Mouse (Mus musculus) neural tube, embryonic 15.5 days (tissue): Measurements from ENCODE around the gene Hipk2. TPM values are rescaled to one million over a fixed set of nuclear protein-coding genes. Genes with fewer than 3 reads are reported as not detected.
A peak's percentile ranks its signal among the peaks of the same experiment; 100 is the strongest.

Source experiments
- ATAC-seq: fragments of 200-750 bp; cut with Nextera tagmentation; 2 replicates; pipeline ENCODE4 v1.8.0; 2017; ENCODE audit warnings: mild to moderate bottlenecking, moderate TSS enrichment, moderate library complexity; ENCODE audit not compliant: low FRiP score
- H3K27ac ChIP-seq: fragments of 300-500 bp; sonication (generic); replicated peaks from 2 replicates; pipeline ENCODE4 v1.5.1; 2015; ENCODE audit warnings: mild to moderate bottlenecking, inconsistent platforms
- H3K27me3 ChIP-seq: fragments of 300-500 bp; sonication (generic); replicated peaks from 2 replicates; pipeline ENCODE4 v1.6.1; 2015; ENCODE audit warnings: inconsistent platforms
- H3K36me3 ChIP-seq: fragments of 300-500 bp; sonication (generic); 2 replicates; pipeline ENCODE4 v1.6.1; 2015; ENCODE audit warnings: inconsistent platforms
- H3K4me1 ChIP-seq: fragments of 300-500 bp; sonication (generic); 2 replicates; pipeline ENCODE4 v1.6.1; 2015; ENCODE audit warnings: inconsistent platforms
- H3K4me2 ChIP-seq: fragments of 300-500 bp; sonication (generic); 2 replicates; pipeline ENCODE4 v1.6.1; 2015; ENCODE audit warnings: inconsistent platforms, mild to moderate bottlenecking, moderate library complexity
- H3K4me3 ChIP-seq: fragments of 300-500 bp; sonication (generic); replicated peaks from 2 replicates; pipeline ENCODE4 v1.5.1; 2015; ENCODE audit warnings: mild to moderate bottlenecking, inconsistent platforms
- H3K9ac ChIP-seq: fragments of 300-500 bp; sonication (generic); replicated peaks from 2 replicates; pipeline ENCODE4 v1.6.1; 2015; ENCODE audit warnings: mild to moderate bottlenecking, inconsistent platforms
- H3K9me3 ChIP-seq: fragments of 300-500 bp; sonication (generic); replicated peaks from 2 replicates; pipeline ENCODE4 v1.6.1; 2016; ENCODE audit warnings: inconsistent platforms
- WGBS: fragments of 180-500 bp; shearing (Covaris S2); methylation state at CpG from one replicate; pipeline ENCODE4 v1.1.7; 2015; ENCODE audit warnings: mixed read lengths; 5-methylcytosine and 5-hydroxymethylcytosine counted together
- polyA plus RNA-seq: library from polyadenylated mRNA; unstranded; fragments of >200 nt; fragmentation: Nextera tagmentation; extraction: Ambion mirVana; gene quantifications from 2 replicates; pipeline ENCODE4 v1.2.1, GENCODE M21; 2015

The Hipk2 gene
- polyA plus RNA-seq, 1 experiment from 2014 or later, result 32.9 TPM

GRCm38 (mm10) chr6:38755961-38756360 is 120.0 kb downstream of the Hipk2 start:
- 83% methylated on average over 2 of the region's 2 CpGs for WGBS
- H3K27ac ChIP-seq, result no peak overlapping the region
- peaks cover 40% of the 10 kb centered on the region for H3K4me1 ChIP-seq
- H3K9me3 ChIP-seq, result no peaks in the 10 kb centered on the region
- H3K4me2 ChIP-seq, result no peak overlapping the region
- no peaks in the 10 kb centered on the region for H3K27me3 ChIP-seq
- no peak overlapping the region for H3K9ac ChIP-seq
- no peak overlapping the region for H3K4me3 ChIP-seq
- no peak for ATAC-seq
- no peaks in the 10 kb centered on the region for H3K36me3 ChIP-seq

- 88% methylated on average over 2 of the region's 2 CpGs for WGBS
- H3K27me3 ChIP-seq, result no peaks in the 10 kb centered on the region
- no peak for ATAC-seq
- no peak overlapping the region for H3K9ac ChIP-seq
- no peaks in the 10 kb centered on the region for H3K36me3 ChIP-seq
- no peak overlapping the region for H3K27ac ChIP-seq
- H3K4me2 ChIP-seq, result no peak overlapping the region
- H3K4me1 ChIP-seq, result peaks cover 34% of the 10 kb centered on the region
- no peak overlapping the region for H3K4me3 ChIP-seq
- H3K9me3 ChIP-seq, result no peaks in the 10 kb centered on the region
These were observed 120.8 kb downstream of the Hipk2 start for GRCm38 (mm10) chr6:38755188-38755587.

GRCm38 (mm10) chr6:38753729-38754128 is 122.2 kb downstream of the Hipk2 start:
- peaks cover 25% of the 10 kb centered on the region for H3K4me1 ChIP-seq
- no peak overlapping the region for H3K9ac ChIP-seq
- no peak overlapping the region for H3K4me2 ChIP-seq
- no peak overlapping the region for H3K4me3 ChIP-seq
- H3K9me3 ChIP-seq, result no peaks in the 10 kb centered on the region
- H3K27ac ChIP-seq, result no peak overlapping the region
- peak; percentile 35; the same call in 1 of the 2 replicates for ATAC-seq
- 67% methylated on average over 2 of the region's 2 CpGs for whole genome bisulfite sequencing
- no peaks in the 10 kb centered on the region for H3K27me3 ChIP-seq
- H3K36me3 ChIP-seq, result no peaks in the 10 kb centered on the region

- ATAC-seq, result no peak
- H3K9me3 ChIP-seq, result no peaks in the 10 kb centered on the region
- H3K4me3 ChIP-seq, result no peak overlapping the region
- no peak overlapping the region for H3K9ac ChIP-seq
- H3K36me3 ChIP-seq, result no peaks in the 10 kb centered on the region
- peaks cover 18% of the 10 kb centered on the region for H3K4me1 ChIP-seq
- H3K27ac ChIP-seq, result no peak overlapping the region
- 72% methylated on average over 2 of the region's 2 CpGs for WGBS
- H3K27me3 ChIP-seq, result no peaks in the 10 kb centered on the region
- no peak overlapping the region for H3K4me2 ChIP-seq
These were observed 122.9 kb downstream of the Hipk2 start for GRCm38 (mm10) chr6:38753025-38753424.

- Histone ChIP-seq H3K27ac (no peak overlapping the region), H3K27me3 (no peaks in the 10 kb centered on the region), H3K4me1 (peaks cover 14% of the 10 kb centered on the region; the same call in 1 of the 2 replicates), H3K4me2 (no peak overlapping the region), H3K36me3 (no peaks in the 10 kb centered on the region), H3K4me3 (no peak overlapping the region), H3K9me3 (no peaks in the 10 kb centered on the region), H3K9ac (no peak overlapping the region)
- no peak for ATAC-seq
- 79% methylated on average over 6 of the region's 6 CpGs for WGBS
These were observed 123.5 kb downstream of the Hipk2 start for GRCm38 (mm10) chr6:38752495-38752894.

- H3K4me1 ChIP-seq, result peaks cover 13% of the 10 kb centered on the region; the same call in 1 of the 2 replicates
- H3K27me3 ChIP-seq, result no peaks in the 10 kb centered on the region
- no peaks in the 10 kb centered on the region for H3K9me3 ChIP-seq
- no peak overlapping the region for H3K4me3 ChIP-seq
- ATAC-seq, result no peak
- peaks cover 28% of the 10 kb centered on the region for H3K36me3 ChIP-seq
- no peak overlapping the region for H3K4me2 ChIP-seq
- H3K9ac ChIP-seq, result no peak overlapping the region
- H3K27ac ChIP-seq, result no peak overlapping the region
- WGBS, result 93% methylated on average over 4 of the region's 4 CpGs
These were observed 127.9 kb downstream of the Hipk2 start for GRCm38 (mm10) chr6:38748037-38748436.

GRCm38 (mm10) chr6:38743351-38743750 is 132.6 kb downstream of the Hipk2 start:
- no peak overlapping the region for H3K9ac ChIP-seq
- 98% methylated on average over 7 of the region's 7 CpGs for WGBS
- no peak overlapping the region for H3K27ac ChIP-seq
- ATAC-seq, result no peak
- H3K4me2 ChIP-seq, result no peak overlapping the region
- no peaks in the 10 kb centered on the region for H3K9me3 ChIP-seq
- H3K4me1 ChIP-seq, result no peaks in the 10 kb centered on the region
- no peak overlapping the region for H3K4me3 ChIP-seq
- H3K36me3 ChIP-seq, result peaks cover 58% of the 10 kb centered on the region
- no peaks in the 10 kb centered on the region for H3K27me3 ChIP-seq

GRCm38 (mm10) chr6:38742441-38742840 is 133.5 kb downstream of the Hipk2 start:
- Histone ChIP-seq H3K27me3 (no peaks in the 10 kb centered on the region), H3K4me1 (no peaks in the 10 kb centered on the region), H3K27ac (no peak overlapping the region), H3K9ac (no peak overlapping the region), H3K36me3 (peaks cover 58% of the 10 kb centered on the region), H3K9me3 (no peaks in the 10 kb centered on the region), H3K4me2 (no peak overlapping the region), H3K4me3 (no peak overlapping the region)
- no peak for ATAC-seq
- WGBS, result 96% methylated on average over 3 of the region's 3 CpGs

- Histone ChIP-seq H3K4me1 (no peaks in the 10 kb centered on the region), H3K27me3 (no peaks in the 10 kb centered on the region), H3K4me3 (no peak overlapping the region), H3K9me3 (no peaks in the 10 kb centered on the region), H3K36me3 (peaks cover 64% of the 10 kb centered on the region), H3K9ac (no peak overlapping the region), H3K4me2 (no peak overlapping the region), H3K27ac (no peak overlapping the region)
- WGBS, result 96% methylated on average over 3 of the region's 3 CpGs
- no peak for ATAC-seq
These were observed 134.9 kb downstream of the Hipk2 start for GRCm38 (mm10) chr6:38741024-38741423.

GRCm38 (mm10) chr6:38739266-38739665 is 136.7 kb downstream of the Hipk2 start:
- H3K4me1 ChIP-seq, result no peaks in the 10 kb centered on the region
- 73% methylated on average over 3 of the region's 3 CpGs for WGBS
- H3K36me3 ChIP-seq, result peaks cover 57% of the 10 kb centered on the region

GRCm38 (mm10) chr6:38737763-38738162 is 138.2 kb downstream of the Hipk2 start:
- no peak overlapping the region for H3K4me3 ChIP-seq
- H3K27me3 ChIP-seq, result no peaks in the 10 kb centered on the region
- H3K4me2 ChIP-seq, result no peak overlapping the region
- no peak for ATAC-seq
- 54% methylated on average over 2 of the region's 2 CpGs for WGBS
- H3K9ac ChIP-seq, result no peak overlapping the region
- no peaks in the 10 kb centered on the region for H3K4me1 ChIP-seq
- H3K36me3 ChIP-seq, result peaks cover 50% of the 10 kb centered on the region
- H3K9me3 ChIP-seq, result no peaks in the 10 kb centered on the region
- no peak overlapping the region for H3K27ac ChIP-seq

More at GRCm38 (mm10) chr6:38739266-38739665, 136.7 kb downstream of the Hipk2 start:
- H3K9ac ChIP-seq, result no peak overlapping the region
- ATAC-seq, result no peak
- no peak overlapping the region for H3K27ac ChIP-seq
- H3K4me3 ChIP-seq, result no peak overlapping the region
- no peaks in the 10 kb centered on the region for H3K9me3 ChIP-seq
- no peak overlapping the region for H3K4me2 ChIP-seq
- no peaks in the 10 kb centered on the region for H3K27me3 ChIP-seq

GRCm38 (mm10) chr6:38736240-38736639 is 139.7 kb downstream of the Hipk2 start:
- peaks cover 36% of the 10 kb centered on the region for H3K36me3 ChIP-seq

More at GRCm38 (mm10) chr6:38736240-38736639, 139.7 kb downstream of the Hipk2 start:
- WGBS, result 17% methylated on average over 4 of the region's 4 CpGs
- H3K27me3 ChIP-seq, result no peaks in the 10 kb centered on the region
- 0 out of 2 replicates have a peak overlapping the region, but pooled peaks have one; percentile 37 for H3K27ac ChIP-seq
- no peaks in the 10 kb centered on the region for H3K9me3 ChIP-seq
- H3K9ac ChIP-seq, result no peak overlapping the region
- H3K4me2 ChIP-seq, result no peak overlapping the region
- no peak overlapping the region for H3K4me3 ChIP-seq
- no peaks in the 10 kb centered on the region for H3K4me1 ChIP-seq
- ATAC-seq, result peak; percentile 67; the same call in 1 of the 2 replicates
